Mouse (Mus musculus): Measurements from ENCODE around the gene Itga8.

GRCm38 (mm10) chr2:12206353-12206752 lies 95.4 kb downstream of the Itga8 start:
- TF ChIP-seq CTCF (conservative IDR thresholded peaks at IDR 0.05; ENCODE audit: low read length): no peak
- TF ChIP-seq NANOG (IDR thresholded peaks at IDR 0.05; ENCODE audit: borderline replicate concordance, low read length): no peak
- TF ChIP-seq POU5F1 (IDR thresholded peaks at IDR 0.05; ENCODE audit: borderline replicate concordance, low read length): no peak

Measured in E14TG2a.4 (cell line).